Mouse (Mus musculus): ENCODE data around the gene Neu3.

- TF ChIP-seq CTCF (IDR thresholded peaks at IDR 0.05; ENCODE audit: borderline replicate concordance, control insufficient read depth, extremely low read depth, insufficient read depth, low read length, poor library complexity) (no peak), POLR2A (IDR thresholded peaks at IDR 0.05; ENCODE audit: control insufficient read depth, extremely low read depth, insufficient read depth, low read length, poor library complexity) (no peak)
Observed at GRCm38 (mm10) chr7:99875891-99876290, 47.7 kb upstream of the Neu3 start.

Data from thymus, adult 2 months (tissue).